Mouse (Mus musculus): ENCODE results near the gene Calm3. TPM values are rescaled to one million over a fixed set of nuclear protein-coding genes. Genes with fewer than 3 reads are reported as not detected.

Gene Calm3
- polyA plus RNA-seq, 1 experiment from 2014 or later: 101 TPM

GRCm38 (mm10) chr7:16948923-16949458, 25.1 kb upstream of the Calm3 start:
- Histone ChIP-seq H3K36me3 (no peaks in the 10 kb centered on the region), H3K9me3 (no peaks in the 10 kb centered on the region), H3K27ac (no peak overlapping the region), H3K9ac (no peak overlapping the region), H3K4me1 (peaks cover 46% of the 10 kb centered on the region), H3K4me2 (no peak overlapping the region), H3K4me3 (replicated peaks) (no peak overlapping the region), H3K27me3 (replicated peaks) (peaks cover 37% of the 10 kb centered on the region)
- 62% methylated on average over 8 of the region's 8 CpGs for WGBS
- no peak for ATAC-seq (ENCODE audit: insufficient read depth, low FRiP score, low read depth)

- no peak overlapping the region for H3K4me3 ChIP-seq (replicated peaks)
- ATAC-seq (ENCODE audit: insufficient read depth, low FRiP score, low read depth): peak; percentile 52
- H3K4me2 ChIP-seq: peak overlapping the region; percentile 61
- H3K36me3 ChIP-seq: no peaks in the 10 kb centered on the region
- peak overlapping the region; percentile 64; the same call in 1 of the 2 replicates for H3K27ac ChIP-seq
- peaks cover 37% of the 10 kb centered on the region for H3K27me3 ChIP-seq (replicated peaks)
- no peaks in the 10 kb centered on the region for H3K9me3 ChIP-seq
- no peak overlapping the region for H3K9ac ChIP-seq
- WGBS: 0% methylated on average over 4 of the region's 4 CpGs
- peaks cover 48% of the 10 kb centered on the region for H3K4me1 ChIP-seq
Measured at GRCm38 (mm10) chr7:16947959-16948361, 24.0 kb upstream of the Calm3 start.

- no peaks in the 10 kb centered on the region for H3K36me3 ChIP-seq
- no peak for ATAC-seq (ENCODE audit: insufficient read depth, low FRiP score, low read depth)
- H3K4me2 ChIP-seq: peak overlapping the region; percentile 61
- peaks cover 48% of the 10 kb centered on the region for H3K4me1 ChIP-seq
- H3K9me3 ChIP-seq: no peaks in the 10 kb centered on the region
- peak overlapping the region; percentile 29; the same call in 1 of the 2 replicates for H3K4me3 ChIP-seq (replicated peaks)
- H3K9ac ChIP-seq: no peak overlapping the region
- H3K27me3 ChIP-seq (replicated peaks): peaks cover 37% of the 10 kb centered on the region
- 0 out of 2 replicates have a peak overlapping the region, but pooled peaks have one; percentile 17 for H3K27ac ChIP-seq
- WGBS: 23% methylated on average over 20 of the region's 22 CpGs
Measured at GRCm38 (mm10) chr7:16947349-16947895, 23.5 kb upstream of the Calm3 start.

GRCm38 (mm10) chr7:16946441-16947348, 22.8 kb upstream of the Calm3 start:
- Histone ChIP-seq H3K36me3 (no peaks in the 10 kb centered on the region), H3K27me3 (replicated peaks) (peaks cover 37% of the 10 kb centered on the region)

GRCm38 (mm10) chr7:16945419-16945818, 21.5 kb upstream of the Calm3 start:
- Histone ChIP-seq H3K4me3 (replicated peaks) (peak overlapping the region; percentile 54), H3K27me3 (replicated peaks) (peaks cover 37% of the 10 kb centered on the region), H3K9me3 (no peaks in the 10 kb centered on the region), H3K27ac (no peak overlapping the region), H3K36me3 (no peaks in the 10 kb centered on the region), H3K4me2 (peak overlapping the region; percentile 80), H3K4me1 (peaks cover 47% of the 10 kb centered on the region), H3K9ac (0 out of 2 replicates have a peak overlapping the region, but pooled peaks have one; percentile 45)
- WGBS: 27% methylated on average over 17 of the region's 17 CpGs
- ATAC-seq (ENCODE audit: insufficient read depth, low FRiP score, low read depth): no peak

More at GRCm38 (mm10) chr7:16946441-16947348, 22.8 kb upstream of the Calm3 start:
- ATAC-seq (ENCODE audit: insufficient read depth, low FRiP score, low read depth): no peak
- Histone ChIP-seq H3K4me1 (peaks cover 48% of the 10 kb centered on the region), H3K27ac (0 out of 2 replicates have a peak overlapping the region, but pooled peaks have one; percentile 17), H3K4me2 (peak overlapping the region; percentile 61), H3K9me3 (no peaks in the 10 kb centered on the region), H3K4me3 (replicated peaks) (peak overlapping the region; percentile 29), H3K9ac (no peak overlapping the region; the same call in 1 of the 2 replicates)
- 17% methylated on average over 51 of the region's 53 CpGs for WGBS

- Histone ChIP-seq H3K9ac (peak overlapping the region; percentile 45), H3K4me2 (peak overlapping the region; percentile 80), H3K9me3 (no peaks in the 10 kb centered on the region), H3K27ac (no peak overlapping the region; the same call in 1 of the 2 replicates), H3K36me3 (no peaks in the 10 kb centered on the region), H3K4me3 (replicated peaks) (peak overlapping the region; percentile 54), H3K27me3 (replicated peaks) (peaks cover 37% of the 10 kb centered on the region), H3K4me1 (peaks cover 48% of the 10 kb centered on the region)
- ATAC-seq (ENCODE audit: insufficient read depth, low FRiP score, low read depth): no peak
- 3% methylated on average over 22 of the region's 22 CpGs for WGBS
Measured at GRCm38 (mm10) chr7:16944808-16945315, 20.9 kb upstream of the Calm3 start.

GRCm38 (mm10) chr7:16944061-16944807, 20.3 kb upstream of the Calm3 start, which contains the start of gene Pnmal2:
TSS of gene Pnmal2 (plus strand) at chr7:16944682.
- no peaks in the 10 kb centered on the region for H3K36me3 ChIP-seq
- peak within 1 kb of the TSS; percentile 54 for H3K4me3 ChIP-seq (replicated peaks)
- ATAC-seq (ENCODE audit: insufficient read depth, low FRiP score, low read depth): peak; percentile 77
- H3K9me3 ChIP-seq: no peaks in the 10 kb centered on the region
- 13% methylated on average over 36 of the region's 36 CpGs for WGBS
- peaks cover 31% of the 10 kb centered on the region for H3K27me3 ChIP-seq (replicated peaks)
- H3K4me2 ChIP-seq: peak within 1 kb of the TSS; percentile 80
- peak within 1 kb of the TSS; percentile 45 for H3K9ac ChIP-seq
- peaks cover 44% of the 10 kb centered on the region for H3K4me1 ChIP-seq
- H3K27ac ChIP-seq: no peak within 1 kb of the TSS; the same call in 1 of the 2 replicates

- H3K4me2 ChIP-seq: no peak overlapping the region
- H3K4me1 ChIP-seq: peaks cover 33% of the 10 kb centered on the region
- H3K27me3 ChIP-seq (replicated peaks): peaks cover 22% of the 10 kb centered on the region; the same call in 1 of the 2 replicates
- no peak for ATAC-seq (ENCODE audit: insufficient read depth, low FRiP score, low read depth)
- no peak overlapping the region for H3K4me3 ChIP-seq (replicated peaks)
- no peaks in the 10 kb centered on the region for H3K9me3 ChIP-seq
- H3K36me3 ChIP-seq: no peaks in the 10 kb centered on the region
- WGBS: 50% methylated on average over 4 of the region's 4 CpGs
- H3K27ac ChIP-seq: no peak overlapping the region
- no peak overlapping the region for H3K9ac ChIP-seq
Measured at GRCm38 (mm10) chr7:16942861-16943260, 18.9 kb upstream of the Calm3 start.

- H3K27me3 ChIP-seq (replicated peaks): peaks cover 2% of the 10 kb centered on the region; the same call in 1 of the 2 replicates
- 0 out of 2 replicates have a peak overlapping the region, but pooled peaks have one; percentile 11 for H3K4me2 ChIP-seq
- no peaks in the 10 kb centered on the region for H3K36me3 ChIP-seq
- H3K9ac ChIP-seq: no peak overlapping the region
- ATAC-seq (ENCODE audit: insufficient read depth, low FRiP score, low read depth): no peak
- no peaks in the 10 kb centered on the region for H3K9me3 ChIP-seq
- peaks cover 13% of the 10 kb centered on the region for H3K4me1 ChIP-seq
- no peak overlapping the region for H3K4me3 ChIP-seq (replicated peaks)
- 31% methylated on average over 7 of the region's 7 CpGs for WGBS
- H3K27ac ChIP-seq: peak overlapping the region; percentile 49
Measured at GRCm38 (mm10) chr7:16940292-16940691, 16.4 kb upstream of the Calm3 start.

GRCm38 (mm10) chr7:16938117-16938791, 14.3 kb upstream of the Calm3 start:
- peaks cover 7% of the 10 kb centered on the region; the same call in 1 of the 2 replicates for H3K4me1 ChIP-seq
- no peak overlapping the region for H3K4me3 ChIP-seq (replicated peaks)
- H3K36me3 ChIP-seq: no peaks in the 10 kb centered on the region
- H3K4me2 ChIP-seq: no peak overlapping the region
- H3K9ac ChIP-seq: no peak overlapping the region
- H3K9me3 ChIP-seq: no peaks in the 10 kb centered on the region
- ATAC-seq (ENCODE audit: insufficient read depth, low FRiP score, low read depth): no peak
- no peaks in the 10 kb centered on the region for H3K27me3 ChIP-seq (replicated peaks)
- WGBS: 71% methylated on average over 17 of the region's 17 CpGs
- no peak overlapping the region for H3K27ac ChIP-seq

All from stomach, embryonic 15.5 days (tissue).